Mouse (Mus musculus) CH12F3 (cell line): ENCODE results near the gene Cnr2.

Experiments used
- in situ Hi-C: fragments of 300-500 bp; cut with MboI; formaldehyde crosslinking; loops from 2 replicates; pipeline ENCODE4 v1.14.3; 2020; ENCODE audit warnings: low sequenced_read_pairs

The Cnr2 gene

DNA sequence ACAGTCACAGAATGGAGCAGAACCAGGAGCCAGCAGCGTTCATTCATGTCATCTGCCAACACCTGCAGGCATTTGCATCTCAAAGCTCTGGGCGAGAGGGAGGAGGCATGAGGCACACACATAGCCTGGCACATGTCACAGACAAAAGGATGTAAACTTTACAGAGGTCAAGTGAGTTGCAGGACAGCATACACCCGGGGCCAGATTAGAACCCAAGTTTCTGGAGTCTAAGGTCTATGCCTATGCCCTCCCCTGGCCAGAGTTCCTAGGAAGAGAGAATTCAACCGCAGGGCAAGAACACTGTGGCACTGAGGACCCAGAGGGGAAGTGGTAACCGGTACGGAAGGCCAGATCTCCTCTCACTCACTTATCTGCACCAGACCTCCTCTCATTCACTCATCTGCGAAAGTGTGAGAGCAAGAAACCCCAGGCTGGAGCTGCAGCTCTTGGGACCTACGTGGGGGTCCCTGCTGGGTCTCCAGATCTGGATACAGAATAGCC, at the start of gene Cnr2:
Cnr2 (plus strand) TSS at position 324 of the 501 bp plus-strand sequence.
- in situ Hi-C loops: no loop called here

DNA sequence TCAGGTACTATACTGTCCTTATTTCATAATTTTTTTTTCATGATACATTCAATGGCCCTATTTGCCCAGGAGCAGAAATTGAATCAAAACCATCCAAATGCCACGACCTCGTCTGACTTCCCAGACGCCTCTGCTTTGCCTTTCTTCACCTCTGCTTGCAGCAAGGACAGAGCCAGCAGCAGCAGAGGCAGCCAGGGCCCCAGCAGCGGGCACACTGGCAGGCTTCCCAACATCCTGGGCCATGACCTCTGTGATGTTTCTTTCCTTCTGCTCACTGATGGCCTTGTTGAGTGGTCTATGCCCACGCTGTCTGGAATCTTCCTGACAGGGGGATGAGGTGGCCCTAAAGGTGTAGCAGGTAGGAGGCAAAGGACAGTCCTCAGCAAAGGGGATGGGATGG, 47.6 kb upstream of the Cnr2 start:
- in situ Hi-C loops: no loop called here

DNA sequence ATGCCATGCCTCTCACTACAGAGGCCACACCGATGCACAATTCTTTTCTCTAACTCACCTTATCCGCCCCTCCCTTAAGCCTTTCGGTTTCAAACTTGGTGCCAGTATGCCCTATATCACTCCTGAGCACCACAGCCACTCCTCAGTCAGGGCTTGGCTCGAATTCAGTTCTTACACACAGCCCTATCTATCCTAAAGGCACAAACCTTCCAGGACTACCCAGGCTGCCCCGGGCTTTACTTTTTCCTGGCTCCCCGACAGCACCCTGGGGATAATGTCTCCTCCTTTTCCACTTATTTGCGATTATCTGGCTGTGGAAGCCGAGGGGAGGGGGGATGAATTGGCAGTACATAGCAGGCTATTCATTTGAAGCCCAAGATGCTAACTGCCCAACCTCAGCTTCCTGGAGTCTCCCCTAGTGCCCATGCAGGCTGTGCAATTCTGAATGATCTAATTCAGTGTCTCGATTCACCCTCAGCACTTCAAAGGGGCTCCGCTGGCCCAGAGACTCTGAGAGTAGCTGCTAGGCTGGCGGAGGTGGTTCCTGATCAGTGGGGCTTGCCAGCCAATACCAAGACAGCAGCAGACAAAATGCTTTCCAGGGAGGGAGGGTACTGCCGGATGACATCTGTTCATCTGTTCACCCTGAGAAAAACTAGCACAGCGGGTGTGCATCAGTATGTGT, 44.6 kb upstream of the Cnr2 start:
- in situ Hi-C loops: no loop called here

DNA sequence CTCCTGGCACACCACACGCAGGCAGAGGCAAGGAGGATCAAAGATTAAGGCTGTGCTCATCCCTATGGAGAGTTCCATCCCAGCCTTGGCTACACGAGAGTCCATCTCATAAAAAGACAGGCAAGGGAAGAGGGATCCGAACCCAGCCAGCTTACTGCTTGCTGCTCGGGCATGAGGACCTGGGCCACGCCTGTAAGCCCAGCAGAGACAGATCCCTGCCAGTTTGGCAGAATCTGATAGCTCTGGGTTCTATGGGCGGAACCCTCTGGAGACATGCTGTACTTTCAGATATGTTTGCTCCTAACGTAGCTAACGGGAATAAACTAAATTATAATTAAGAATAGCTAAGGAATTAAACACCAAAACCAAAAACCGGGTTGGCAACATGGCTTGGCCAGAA, 43.3 kb upstream of the Cnr2 start:
- in situ Hi-C loops: no loop called here

DNA sequence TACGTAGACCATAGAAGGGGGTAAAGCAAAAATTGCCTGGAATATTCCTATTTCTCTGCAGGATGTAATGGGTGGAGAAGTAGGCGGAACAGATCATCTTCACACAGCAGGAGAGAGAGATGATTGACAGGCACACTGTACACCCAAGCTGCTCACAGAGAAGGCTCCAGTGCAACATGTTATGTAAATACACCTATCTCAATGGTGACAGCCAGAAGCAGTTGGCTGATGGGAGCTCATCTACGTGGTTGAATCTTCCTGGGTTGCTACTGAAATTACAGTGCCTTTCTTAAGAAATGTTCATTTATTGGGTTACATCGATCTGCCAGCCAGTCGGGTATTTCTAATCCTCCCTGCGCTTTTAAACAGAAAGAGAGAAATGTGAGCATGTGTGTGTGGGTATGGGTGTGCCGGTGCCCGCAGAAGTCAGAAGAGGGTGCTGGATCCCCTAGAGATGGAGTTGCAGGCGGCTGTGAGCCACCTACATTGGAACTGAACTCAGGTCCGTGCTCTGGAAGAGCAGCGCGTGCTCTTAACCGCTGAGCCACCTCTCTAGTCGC, 41.1 kb upstream of the Cnr2 start:
- in situ Hi-C loops: no loop called here

DNA sequence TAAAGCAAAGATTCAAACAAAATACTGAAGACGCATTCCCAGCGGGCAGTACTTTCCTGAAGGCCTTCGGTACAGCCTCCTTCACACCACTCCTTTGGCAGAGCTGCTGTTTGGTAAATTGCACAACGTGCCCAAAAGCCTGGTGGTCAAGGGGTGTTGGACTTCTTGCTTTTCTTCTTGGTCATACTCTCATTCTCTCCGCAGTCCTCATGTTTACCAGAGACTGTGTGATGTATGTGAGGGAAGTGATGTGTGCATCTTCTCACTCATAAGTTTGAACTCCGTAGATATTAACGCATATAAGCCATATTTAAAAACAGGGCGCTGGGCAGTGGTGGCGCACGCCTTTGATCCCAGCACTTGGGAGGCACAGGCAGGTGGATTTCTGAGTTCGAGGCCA, 40.6 kb upstream of the Cnr2 start:
- in situ Hi-C loops: no loop called here

DNA sequence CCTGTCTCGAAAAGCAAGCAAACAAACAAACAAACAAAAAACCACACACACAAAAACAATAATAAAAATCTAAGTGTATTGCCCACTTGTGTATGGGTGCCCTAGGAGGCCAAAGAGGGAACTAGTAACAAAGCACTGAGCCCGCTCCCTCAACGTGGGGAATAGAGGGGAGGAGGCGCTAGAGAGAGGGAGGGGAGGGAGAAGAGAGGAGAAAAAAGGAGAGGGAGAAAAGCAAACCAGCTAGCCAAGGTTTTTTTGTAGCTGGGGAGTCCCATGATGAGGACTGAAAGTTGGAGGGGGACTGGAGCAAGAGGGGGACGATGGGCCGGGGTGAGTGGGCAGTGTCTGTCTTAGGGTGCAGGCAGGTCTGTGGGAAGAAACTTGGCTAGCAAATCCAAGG, 40.1 kb upstream of the Cnr2 start:
- in situ Hi-C loops: no loop called here

DNA sequence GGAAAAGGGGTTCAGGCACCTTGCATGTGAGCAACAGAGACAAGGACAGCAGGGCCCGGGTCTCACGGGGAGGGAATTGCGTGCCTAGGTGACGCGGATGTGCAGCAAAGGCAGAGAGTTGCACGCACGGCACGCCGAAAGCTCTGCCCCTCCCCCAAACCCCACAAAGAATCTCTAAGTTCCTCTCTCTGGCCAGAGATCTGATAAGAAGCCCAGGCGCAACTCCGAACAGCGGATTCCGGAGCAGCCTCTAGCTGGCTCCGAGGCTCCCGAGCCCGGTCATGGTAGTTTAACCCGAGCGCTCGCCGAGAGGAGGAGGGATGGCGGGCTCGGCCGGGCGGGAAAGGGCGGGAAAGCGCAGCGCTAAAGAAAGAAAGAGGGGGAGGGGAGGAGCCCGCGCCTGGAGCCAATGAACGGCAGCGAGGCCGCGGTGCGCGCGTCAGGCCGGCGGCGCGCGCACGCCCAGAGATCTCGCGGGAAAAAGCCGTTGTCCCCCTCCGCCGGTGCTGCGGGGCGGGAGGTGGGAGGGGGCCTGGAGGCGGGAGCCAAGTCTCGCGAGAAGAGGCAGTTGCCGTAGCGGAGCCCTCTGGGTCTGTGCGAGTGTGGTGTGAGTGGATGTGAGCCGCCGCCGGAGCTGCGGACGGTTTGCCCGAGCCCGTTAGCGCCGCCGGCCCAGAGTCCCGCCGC, 39.5 kb upstream of the Cnr2 start, which contains the start of gene Srsf10:
Srsf10 (plus strand) TSS at position 212 of the 687 bp plus-strand sequence.
- in situ Hi-C loops: no loop called here

DNA sequence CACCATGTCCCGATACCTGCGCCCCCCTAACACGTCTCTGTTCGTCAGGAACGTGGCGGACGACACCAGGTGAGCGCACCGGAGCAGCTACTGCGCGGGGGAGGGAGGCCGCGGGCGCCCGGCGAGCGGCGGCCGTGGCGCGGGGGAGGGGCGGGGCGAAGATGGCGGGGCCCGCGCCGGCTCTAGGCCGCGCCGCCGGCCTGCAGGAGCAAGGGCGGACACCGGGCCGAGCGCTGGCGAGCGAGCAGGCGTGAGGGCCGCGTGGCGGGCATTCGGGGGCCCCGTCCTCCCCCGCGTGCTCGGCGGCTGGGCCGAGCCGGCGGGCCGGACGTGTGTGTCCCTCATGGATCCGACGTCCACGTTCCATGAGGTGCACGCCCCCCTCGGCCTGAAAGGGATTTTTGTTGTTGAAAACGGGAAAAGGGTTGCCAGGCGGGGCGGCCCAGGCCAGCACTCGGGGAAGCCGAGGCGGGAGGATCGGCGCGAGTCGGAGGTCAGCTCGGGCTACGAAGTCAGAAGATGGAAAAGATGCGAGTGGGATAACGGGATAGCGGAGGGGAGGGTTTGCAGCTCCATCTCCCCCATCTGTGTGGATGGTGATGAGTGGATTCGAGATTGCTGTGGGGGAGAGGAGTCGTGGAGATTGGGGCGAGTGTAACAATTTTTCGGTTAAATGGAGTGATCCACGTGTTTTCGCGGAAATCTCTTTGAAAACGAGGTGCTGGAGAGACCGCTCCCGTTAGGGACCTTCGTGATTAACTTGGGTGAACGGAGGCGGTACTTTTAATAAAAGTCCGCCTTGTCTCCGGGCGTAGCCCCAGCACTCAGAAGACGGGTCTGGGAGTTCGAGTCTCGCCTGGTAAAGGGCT, 38.7 kb upstream of the Cnr2 start:
- in situ Hi-C loops: no loop called here

DNA sequence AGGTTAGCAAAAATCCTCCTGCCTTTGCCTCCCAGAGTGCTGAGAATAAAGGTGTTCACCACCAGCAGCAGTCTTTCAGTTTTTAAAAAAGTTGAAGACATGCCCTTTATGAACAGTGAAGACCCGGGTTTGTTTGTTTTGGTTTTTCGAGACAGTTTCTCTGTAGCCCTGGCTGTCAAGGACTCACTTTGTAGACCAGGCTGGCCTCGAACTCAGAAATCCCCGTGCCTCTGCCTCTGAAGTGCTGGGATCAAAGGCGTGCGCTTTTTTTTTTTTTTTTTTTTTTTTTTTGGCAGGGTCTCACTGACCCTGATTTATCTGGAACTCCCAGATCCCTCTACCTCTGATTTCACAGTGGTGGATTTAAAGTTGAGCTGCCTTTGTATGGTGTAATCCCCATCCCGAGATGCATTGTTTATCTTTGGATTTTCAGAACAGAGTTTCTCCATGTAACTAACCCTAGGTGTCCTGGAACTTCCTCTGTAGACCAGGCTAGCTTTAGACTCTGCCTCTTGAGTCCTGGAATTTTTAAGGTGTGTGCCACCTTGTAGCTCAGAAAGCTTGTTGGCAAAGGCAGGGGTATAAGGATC, 37.5 kb upstream of the Cnr2 start:
- in situ Hi-C loops: no loop called here

DNA sequence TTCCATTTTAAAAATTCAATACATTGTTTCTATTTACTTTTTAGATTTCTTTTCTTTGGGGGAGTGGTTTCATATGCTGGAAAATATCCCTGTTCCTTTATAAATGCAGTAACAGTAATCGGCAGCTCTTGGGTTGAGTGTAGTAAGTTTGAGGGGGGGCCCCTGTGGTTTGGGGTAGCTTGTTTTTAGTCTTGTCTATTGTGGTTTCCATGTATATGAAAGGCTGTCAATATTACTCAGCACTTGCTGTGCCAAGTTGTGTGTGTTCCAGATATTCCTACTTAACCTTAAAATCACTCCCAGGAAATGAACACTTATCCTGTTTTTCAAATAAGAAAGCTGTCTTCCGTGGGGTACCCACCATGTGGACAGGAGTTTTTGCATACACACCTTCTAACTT, 26.2 kb upstream of the Cnr2 start:
- in situ Hi-C loops: no loop called here

DNA sequence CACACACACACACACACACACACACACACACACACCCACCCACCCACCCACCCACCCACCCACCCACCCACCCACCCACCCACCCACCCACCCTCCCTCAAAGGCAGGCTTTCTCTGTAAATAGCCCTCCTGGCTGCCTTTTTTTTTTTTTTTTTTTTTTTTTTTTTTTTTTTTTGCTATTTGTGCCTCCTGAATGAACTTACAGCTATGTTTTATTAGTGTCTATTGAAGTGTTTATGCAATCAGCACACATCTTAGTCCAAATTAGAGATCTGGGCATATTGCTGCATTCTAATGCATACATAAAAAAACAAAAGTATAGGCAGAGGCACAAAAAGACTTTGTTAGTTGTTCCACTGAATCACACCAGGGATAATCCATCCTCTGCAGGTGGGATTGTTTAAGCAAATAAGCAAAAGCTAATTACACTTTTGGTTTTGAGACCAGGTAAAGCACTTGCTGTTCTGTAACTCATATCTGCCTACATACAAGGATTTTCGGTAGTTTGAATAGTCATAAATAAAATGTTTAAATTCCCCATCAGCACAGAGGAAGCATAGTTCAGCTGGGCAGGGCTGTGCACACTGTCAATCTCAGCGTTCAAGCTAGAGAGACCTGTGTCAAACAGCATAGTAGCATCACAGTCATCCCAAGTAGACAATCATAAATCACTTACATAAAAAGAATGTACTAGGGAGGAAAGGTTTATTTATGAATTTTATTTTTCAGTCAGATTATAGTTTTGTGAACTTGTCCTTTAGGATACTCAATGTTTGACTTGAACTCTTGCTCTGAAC, 24.8 kb upstream of the Cnr2 start:
- in situ Hi-C loops: no loop called here

DNA sequence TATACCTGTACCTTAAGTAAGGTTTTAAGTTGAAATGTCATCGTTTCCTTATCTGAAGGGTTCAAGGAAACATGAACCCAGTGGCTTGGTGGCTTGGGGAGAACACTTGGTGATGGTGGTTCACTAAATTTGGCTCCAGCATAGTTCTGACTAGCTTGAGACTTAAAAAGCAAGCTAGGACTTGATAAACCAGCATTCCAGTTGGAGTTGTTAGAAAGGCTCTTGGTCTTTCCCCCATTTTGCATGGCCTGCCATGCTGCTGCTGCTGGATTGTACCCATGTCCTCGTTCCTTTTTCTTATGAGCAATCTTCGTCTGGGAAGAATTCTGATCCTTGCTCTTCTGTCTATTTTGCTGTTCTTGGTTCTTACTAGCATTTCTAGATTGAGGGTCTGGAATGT, 23.2 kb upstream of the Cnr2 start:
- in situ Hi-C loops: no loop called here

DNA sequence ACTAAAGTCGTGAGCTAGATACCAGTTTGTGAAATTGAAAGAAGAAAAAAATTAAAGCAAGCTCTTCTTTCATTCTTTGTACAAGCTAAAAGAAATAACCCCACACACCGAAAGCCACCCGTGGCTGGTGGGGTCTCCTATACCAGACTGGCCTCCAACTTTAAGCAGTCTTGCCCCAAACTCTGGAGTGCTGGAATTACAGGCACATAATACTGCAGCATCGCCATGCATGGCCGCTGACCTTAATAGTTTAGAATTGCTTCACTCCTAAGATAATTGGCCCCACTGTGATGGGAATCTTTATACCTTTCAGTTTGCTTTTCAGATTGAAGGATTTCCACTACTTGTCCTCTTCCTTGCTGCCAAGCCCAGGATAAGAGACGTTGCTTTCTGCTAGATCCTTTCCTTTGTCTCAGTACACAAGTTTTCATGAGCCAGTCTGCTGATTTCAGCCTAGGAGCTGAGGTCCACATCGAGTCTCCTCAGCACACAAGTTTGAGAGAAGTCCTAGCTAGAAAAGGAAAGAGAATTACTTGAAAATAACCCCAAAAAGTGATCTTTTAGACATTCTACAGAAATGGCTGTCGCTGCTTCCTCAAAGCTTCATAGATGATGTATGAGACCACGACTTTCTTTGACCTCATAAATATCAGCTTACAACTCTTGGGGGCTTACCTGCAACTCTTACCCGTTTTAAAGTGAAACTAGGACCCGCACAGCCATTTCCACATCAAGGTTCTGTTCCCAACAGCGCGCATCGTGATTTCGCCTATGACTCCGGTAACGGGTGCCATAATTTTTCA, 22.4 kb upstream of the Cnr2 start:
- in situ Hi-C loops: no loop called here

DNA sequence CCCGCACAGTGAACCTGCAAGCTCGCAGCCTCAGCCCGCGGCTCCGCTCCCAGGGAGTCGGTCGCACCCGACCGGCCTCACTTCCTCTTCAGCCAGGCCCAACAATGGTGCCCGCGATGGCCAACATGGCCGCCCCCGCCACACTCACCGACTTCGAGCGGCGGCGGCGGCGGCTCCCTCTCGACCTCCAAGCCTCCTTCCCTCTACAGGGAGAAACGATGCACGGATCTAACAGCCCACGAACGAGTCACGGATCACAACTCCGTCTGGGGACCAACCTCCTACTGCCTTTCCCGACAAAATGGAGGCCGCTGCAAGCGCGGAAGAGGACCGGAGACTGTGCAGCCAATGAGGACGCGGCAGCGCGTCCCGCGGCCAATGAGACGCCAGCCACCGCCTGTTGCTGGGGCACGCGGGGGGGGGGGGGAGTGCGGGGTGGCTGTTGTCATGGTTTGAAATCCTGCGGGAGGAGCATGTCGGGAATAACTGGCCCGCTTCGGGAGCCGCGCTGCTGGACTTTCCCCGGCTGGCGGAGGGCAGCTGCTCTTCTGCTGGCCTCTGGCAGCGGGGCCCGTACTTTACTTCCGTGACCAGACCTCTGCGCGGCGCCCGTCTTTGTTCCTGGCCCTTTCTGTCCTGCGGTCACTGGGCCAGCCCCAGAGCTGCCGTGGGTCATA, 21.5 kb upstream of the Cnr2 start, which contains the start of gene Pnrc2:
Pnrc2 (minus strand) TSS at position 325 of the 677 bp plus-strand sequence.
- in situ Hi-C loops: no loop called here

DNA sequence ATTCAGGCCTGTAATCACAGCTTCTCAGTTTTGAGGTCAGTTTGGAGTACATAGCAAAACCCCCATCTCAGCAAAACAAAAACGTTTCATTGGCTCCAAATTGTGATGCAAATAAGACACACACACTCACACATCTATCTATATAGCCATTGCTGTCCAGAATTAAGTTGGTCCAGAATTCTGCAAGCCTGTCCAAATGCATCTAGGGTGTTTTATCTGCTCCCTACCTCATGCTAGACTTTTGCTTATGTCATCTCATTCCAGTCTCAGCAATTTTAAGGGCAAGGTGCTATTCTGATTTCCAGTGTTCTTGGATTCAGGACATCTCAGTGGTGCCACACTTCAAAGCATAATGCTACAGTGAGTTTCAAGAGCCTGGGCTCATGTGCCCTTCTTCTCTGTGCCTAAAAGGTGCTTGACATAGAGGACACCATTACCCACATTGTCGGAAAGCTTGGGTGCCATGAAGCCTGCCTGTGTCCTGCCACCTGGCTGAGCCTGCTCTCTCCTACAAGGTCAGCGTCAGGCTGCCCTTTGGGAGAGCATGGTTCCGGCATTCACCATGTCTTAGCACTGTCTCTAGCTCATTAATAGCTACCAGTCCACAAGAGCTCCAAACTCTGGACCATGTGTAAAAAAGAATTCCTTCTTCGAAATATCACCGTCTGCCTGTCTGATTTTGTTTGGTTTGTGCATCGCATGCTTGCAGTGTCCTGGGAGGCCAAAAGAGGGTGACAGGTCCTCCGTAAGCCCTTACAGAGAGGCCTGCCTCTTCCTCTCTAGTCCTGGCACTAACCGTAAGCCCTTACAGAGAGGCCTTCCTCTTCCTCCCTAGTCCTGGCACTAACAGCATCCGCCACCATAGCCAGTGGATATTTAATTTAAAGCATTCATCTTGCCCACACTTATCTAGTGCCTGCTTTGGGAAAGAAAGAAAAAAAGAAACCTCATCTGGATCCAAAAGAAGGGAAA, 20.3 kb upstream of the Cnr2 start:
- in situ Hi-C loops: no loop called here

DNA sequence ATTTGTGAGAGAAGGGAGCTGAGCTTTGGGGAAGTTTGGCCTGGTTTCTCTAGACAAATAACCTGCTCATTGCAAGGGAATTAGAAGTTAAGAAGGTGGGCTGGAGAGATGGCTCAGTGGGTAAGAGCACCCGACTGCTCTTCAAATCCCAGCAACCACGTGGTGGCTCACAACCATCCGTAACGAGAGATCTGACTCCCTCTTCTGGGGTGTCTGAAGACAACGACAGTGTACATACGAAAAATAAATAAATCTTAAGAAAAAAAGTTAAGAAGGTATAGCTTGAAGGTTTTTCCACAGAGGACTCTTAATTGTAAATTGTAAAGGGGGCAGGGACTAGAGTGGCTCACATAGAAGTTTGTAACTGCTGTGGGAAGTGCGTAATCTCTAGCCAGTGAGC, 19.6 kb upstream of the Cnr2 start:
- in situ Hi-C loops: no loop called here
